Mouse (Mus musculus) erythroblast, embryonic 14.5 days (primary cell): ENCODE results near the gene 3110009E18Rik. TPM values are rescaled to one million over a fixed set of nuclear protein-coding genes. Genes with fewer than 3 reads are reported as not detected.
A peak's percentile ranks its signal among the peaks of the same experiment; 100 is the strongest.

ENCODE experiments used
- H3K27me3 ChIP-seq: 2 replicates; pipeline ENCODE4 v1.6.1; 2012; ENCODE audit warnings: inconsistent platforms; ENCODE audit not compliant: control insufficient read depth
- H3K36me3 ChIP-seq: 2 replicates; pipeline ENCODE4 v1.6.1; 2012; ENCODE audit warnings: mild to moderate bottlenecking, inconsistent platforms; ENCODE audit not compliant: control insufficient read depth
- H3K4me1 ChIP-seq: 2 replicates; pipeline ENCODE4 v1.6.1; 2012; ENCODE audit warnings: inconsistent platforms; ENCODE audit not compliant: control insufficient read depth
- H3K4me3 ChIP-seq: replicated peaks from 2 replicates; pipeline ENCODE3; 2012; ENCODE audit warnings: moderate library complexity, mild to moderate bottlenecking, inconsistent platforms
- H3K9me3 ChIP-seq: 2 replicates; pipeline ENCODE4 v1.6.1; 2012; ENCODE audit warnings: low read length, inconsistent platforms, mixed read lengths; ENCODE audit not compliant: control insufficient read depth
- GATA1 ChIP-seq: IDR thresholded peaks from 2 replicates; pipeline ENCODE4 v1.6.1; 2012; ENCODE audit warnings: low read length, inconsistent platforms, mixed read lengths
- TAL1 ChIP-seq: IDR thresholded peaks from 3 replicates; pipeline ENCODE4 v1.6.1; 2012; ENCODE audit warnings: low read length, inconsistent platforms, mixed read lengths
- polyA plus RNA-seq: library from polyadenylated mRNA; stranded (reverse); fragments of >175 nt; gene quantifications from 2 replicates; pipeline ENCODE4 v1.2.3, GENCODE M21; 2012

3110009E18Rik gene
- polyA plus RNA-seq, 1 experiment: not detected

DNA sequence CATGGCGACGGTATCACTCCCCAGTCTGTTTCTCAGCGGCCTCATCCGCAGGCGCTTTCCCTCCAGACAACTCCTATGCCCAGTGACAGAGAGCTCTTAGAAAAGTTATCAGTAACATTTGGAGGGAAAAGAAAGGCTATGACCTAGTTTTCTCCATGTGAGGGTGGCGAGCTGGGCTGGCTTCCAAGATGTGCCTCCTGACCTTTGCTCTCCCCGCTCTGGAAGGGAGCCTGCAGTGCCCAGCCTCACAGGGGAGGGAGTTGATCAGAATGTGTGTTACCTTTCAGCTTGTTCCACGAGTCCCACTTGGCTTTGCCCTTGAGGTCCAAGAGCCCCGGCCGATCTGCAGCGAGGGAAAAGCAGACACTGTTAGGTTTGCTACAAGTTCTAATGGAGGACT, 4.9 kb upstream of the 3110009E18Rik start:
- Histone ChIP-seq H3K36me3 (peaks cover 44% of the 10 kb centered on the region), H3K9me3 (peaks cover 8% of the 10 kb centered on the region), H3K27me3 (no peaks in the 10 kb centered on the region), H3K4me1 (peaks cover 22% of the 10 kb centered on the region), H3K4me3 (no peak overlapping the region)
- TF ChIP-seq GATA1 (no peak), TAL1 (no peak)

DNA sequence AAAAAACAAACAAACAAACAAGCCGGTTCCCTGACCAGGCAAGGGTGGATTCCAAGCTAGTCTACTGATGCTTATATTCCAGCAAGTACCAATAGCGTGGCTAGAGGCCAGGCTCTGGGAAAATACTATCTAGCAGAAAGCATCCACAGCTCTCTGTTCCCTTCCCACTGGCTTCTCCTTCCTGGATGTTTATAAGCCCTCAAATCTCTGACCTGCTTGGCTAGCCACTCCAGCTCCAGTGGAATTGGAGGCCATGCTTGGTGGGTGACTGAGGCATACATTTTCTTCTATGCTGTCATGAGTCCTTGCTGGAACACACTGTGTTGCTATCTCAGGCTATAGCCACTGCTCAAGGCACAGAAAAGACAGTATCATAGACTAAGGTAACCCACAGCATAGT, 2.1 kb upstream of the 3110009E18Rik start:
- TF ChIP-seq GATA1 (no peak), TAL1 (no peak)
- Histone ChIP-seq H3K36me3 (peaks cover 30% of the 10 kb centered on the region), H3K27me3 (no peaks in the 10 kb centered on the region), H3K4me3 (peak overlapping the region; percentile 8), H3K9me3 (peaks cover 8% of the 10 kb centered on the region), H3K4me1 (peaks cover 41% of the 10 kb centered on the region)

DNA sequence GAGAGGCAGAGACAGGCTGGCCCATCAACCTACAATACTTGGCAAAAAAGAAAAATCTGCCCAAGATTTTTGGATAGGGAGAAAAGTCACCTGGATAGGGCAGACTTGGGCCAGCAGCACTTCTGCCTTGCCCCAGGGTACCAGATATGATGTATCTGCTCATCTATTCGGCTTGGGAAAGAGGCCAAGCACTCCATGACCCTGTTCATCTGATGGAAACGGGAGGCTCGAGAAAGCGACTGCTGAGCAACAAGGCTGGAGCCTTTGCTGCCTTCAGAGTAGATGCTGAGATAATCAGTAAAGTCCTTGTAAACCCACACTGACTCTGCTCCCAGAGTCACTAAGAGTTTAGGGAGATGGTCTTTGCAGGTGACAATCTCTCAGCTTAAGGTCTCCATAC, 1.6 kb upstream of the 3110009E18Rik start:
- peaks cover 5% of the 10 kb centered on the region for H3K9me3 ChIP-seq
- peak overlapping the region; percentile 92 for H3K4me3 ChIP-seq
- no peaks in the 10 kb centered on the region for H3K27me3 ChIP-seq
- peaks cover 41% of the 10 kb centered on the region for H3K4me1 ChIP-seq
- peaks cover 27% of the 10 kb centered on the region for H3K36me3 ChIP-seq
- no peak for TF ChIP-seq TAL1
- TF ChIP-seq GATA1: no peak

DNA sequence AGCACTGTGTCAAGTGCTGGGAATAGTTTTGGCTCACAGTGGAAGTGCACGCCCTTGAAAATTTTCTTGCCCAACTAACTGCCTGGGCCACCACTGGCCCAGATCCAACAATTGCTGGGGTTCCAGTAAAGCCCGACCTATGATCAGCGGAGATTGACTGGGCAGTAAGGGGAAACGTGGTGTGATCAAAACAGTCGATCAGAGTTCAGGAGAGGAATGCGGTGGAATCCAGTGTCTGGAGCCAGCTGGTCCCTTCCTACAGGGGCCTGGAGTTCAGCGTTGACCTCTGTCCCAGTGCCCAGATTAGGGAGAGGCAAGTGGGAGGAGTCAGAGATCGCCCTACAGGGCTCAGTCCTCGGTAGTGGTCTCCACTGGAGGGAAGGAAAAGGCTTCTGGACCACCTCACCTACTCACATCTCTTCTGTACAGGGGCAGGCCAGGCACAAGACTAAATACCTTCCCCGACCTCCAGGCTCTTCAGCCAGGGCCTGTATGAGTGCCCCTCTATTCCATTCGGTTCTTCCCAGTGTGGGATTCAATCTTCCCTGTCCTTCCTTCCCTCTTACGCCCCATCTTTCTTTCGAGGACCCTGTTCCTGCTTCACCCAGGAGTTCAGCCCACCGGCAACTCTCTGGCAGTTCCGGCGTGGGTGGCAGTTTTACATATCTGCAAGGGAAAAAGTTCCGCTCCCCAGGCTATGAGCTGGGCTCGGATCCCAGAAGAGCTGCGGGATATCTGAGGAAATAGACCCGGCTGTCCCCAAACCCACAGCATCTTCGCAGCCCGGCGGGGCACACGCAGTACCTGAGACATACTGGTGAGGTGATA, 632 bp upstream of the 3110009E18Rik start:
- H3K4me3 ChIP-seq: peak overlapping the region; percentile 92
- TF ChIP-seq TAL1: no peak
- no peak for TF ChIP-seq GATA1
- H3K27me3 ChIP-seq: no peaks in the 10 kb centered on the region
- no peaks in the 10 kb centered on the region for H3K9me3 ChIP-seq
- peaks cover 17% of the 10 kb centered on the region for H3K36me3 ChIP-seq
- peaks cover 41% of the 10 kb centered on the region for H3K4me1 ChIP-seq

DNA sequence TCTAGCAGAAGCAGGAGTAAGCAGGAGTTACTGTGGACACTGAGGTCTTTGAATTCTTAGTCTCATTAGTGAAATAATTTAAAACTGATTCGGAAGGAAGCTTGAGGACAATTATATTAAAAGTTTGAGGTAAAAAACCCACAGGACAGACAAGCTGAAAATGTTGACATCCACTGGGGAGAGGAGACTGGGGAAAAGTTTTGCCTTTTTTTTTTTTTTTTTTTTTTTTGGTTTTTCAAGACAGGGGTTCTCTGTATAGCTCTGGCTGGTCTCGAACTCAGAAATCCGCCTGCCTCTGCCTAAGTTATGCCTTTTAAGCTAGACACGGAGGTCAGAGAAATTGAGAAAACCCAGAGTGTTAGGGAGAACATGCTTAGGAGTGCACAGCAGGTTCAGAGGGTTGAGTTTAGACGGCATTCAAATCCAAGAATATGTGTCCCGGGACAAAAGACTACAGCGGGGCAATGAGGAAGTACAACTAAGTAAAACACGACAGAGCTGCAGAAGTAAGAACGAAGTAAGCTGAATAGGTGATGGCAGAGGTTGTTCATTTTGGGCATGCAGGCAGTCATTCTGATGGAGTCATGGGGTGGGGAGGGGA, 1.0 kb downstream of the 3110009E18Rik start:
- TF ChIP-seq GATA1 (no peak), TAL1 (no peak)

DNA sequence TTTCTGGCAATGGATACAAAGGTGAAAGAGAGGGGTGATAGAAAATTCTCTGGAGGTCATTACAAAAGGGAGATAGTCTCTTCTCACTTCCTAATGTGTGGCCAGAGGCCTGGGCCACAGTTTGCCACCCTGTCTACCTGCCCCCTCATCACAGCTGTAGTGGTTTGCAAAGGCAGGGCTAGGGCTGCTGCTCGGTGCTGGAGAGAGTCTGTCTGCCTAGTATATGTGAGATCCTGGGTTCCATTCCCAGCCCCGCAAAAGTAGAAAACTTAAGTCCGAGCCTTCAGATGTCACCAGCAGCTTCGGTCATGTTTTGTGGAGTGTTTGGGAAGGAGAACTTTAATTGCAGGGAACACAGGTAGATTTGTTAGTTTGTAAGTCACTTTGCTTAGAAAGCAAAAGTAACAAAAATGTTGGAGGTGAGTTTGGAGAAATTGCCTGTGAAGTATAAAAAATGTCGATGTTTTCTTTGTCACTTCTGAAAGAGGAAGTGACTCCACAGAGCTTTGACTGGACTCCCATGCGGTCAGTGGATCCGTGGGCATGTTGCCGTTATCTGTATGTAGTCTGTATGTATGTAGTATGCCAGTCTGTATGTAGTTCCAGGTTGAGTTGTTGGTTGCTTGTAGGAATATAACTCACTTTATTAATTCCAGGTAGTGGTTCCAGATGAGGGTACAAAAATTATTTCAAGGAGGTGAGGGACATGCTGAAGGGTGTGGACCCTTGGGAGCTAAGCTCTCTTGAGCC, 1.8 kb downstream of the 3110009E18Rik start:
- Histone ChIP-seq H3K9me3 (no peaks in the 10 kb centered on the region), H3K4me3 (peak overlapping the region; percentile 92), H3K36me3 (peaks cover 8% of the 10 kb centered on the region), H3K4me1 (peaks cover 46% of the 10 kb centered on the region), H3K27me3 (no peaks in the 10 kb centered on the region)
- TF ChIP-seq GATA1 (no peak), TAL1 (no peak)

More for the DNA sequence above, 1.0 kb downstream of the 3110009E18Rik start:
- Histone ChIP-seq H3K4me3 (peak overlapping the region; percentile 92), H3K9me3 (no peaks in the 10 kb centered on the region), H3K27me3 (no peaks in the 10 kb centered on the region), H3K36me3 (peaks cover 8% of the 10 kb centered on the region), H3K4me1 (peaks cover 46% of the 10 kb centered on the region)

DNA sequence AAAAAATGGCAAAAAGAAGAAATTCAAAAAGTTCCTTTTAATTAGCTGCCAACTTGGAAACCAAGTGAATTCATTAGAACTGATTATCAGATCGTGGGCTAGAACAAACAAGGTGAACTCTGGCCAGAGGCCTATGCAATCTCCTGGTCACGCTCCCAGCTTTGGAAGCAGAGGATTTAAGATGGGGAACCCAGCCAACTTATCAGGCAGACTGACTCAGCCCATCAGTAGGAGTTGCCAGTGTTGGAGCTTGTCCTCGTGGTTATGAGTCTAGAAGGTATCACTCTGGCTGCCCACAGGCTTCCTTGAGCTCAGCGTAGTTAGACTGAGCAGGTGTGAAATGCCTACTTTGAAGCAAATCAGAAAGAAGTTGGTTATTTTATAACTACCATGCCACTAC, 3.9 kb downstream of the 3110009E18Rik start:
- H3K36me3 ChIP-seq: no peaks in the 10 kb centered on the region; the same call in 1 of the 2 replicates
- H3K9me3 ChIP-seq: no peaks in the 10 kb centered on the region
- peaks cover 35% of the 10 kb centered on the region for H3K4me1 ChIP-seq
- H3K27me3 ChIP-seq: no peaks in the 10 kb centered on the region
- TF ChIP-seq GATA1: no peak
- TF ChIP-seq TAL1: no peak
- no peak overlapping the region for H3K4me3 ChIP-seq

DNA sequence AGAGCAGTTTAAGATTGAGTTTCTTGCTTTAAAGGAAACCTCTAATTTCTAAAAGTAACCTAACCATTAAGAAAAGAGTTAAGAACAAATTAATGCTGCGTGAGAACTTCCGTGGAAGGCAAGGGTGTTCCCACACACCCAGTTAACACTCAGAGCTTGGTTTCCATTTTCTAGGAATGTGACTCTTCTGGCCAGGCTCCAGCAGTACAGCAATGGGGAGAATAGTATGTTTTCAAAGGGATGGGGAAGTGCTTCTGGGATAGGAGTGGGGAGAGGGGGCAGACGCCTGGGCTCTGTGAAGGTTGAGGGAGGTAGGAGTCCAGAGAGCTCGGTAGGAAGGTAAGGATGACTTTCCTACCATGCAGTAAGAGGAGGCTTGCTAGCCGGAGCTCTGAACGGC, 4.5 kb downstream of the 3110009E18Rik start:
- TF ChIP-seq GATA1: no peak
- TF ChIP-seq TAL1: no peak
- H3K36me3 ChIP-seq: no peaks in the 10 kb centered on the region; the same call in 1 of the 2 replicates
- peaks cover 29% of the 10 kb centered on the region for H3K4me1 ChIP-seq
- H3K4me3 ChIP-seq: no peak overlapping the region
- H3K9me3 ChIP-seq: no peaks in the 10 kb centered on the region
- no peaks in the 10 kb centered on the region for H3K27me3 ChIP-seq

DNA sequence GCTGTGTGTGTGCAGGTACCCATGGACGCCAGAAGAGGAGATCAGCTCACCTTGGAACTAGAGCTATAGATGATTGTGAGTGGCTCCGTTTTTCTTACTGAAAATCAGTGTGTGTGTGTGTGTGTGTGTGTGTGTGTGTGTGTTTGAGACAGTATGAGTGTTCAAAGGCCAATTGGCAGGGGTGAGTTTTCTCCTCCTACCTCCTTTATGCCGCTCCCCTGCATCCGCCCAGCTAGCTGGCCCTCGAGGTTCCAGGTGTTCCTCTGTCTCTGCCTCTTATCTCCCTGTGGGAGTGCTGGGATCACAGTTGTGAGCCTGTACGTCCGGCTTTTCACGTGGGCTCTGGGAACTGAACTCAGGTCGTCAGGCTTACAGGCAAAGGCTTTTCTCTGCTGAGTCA, 5.3 kb downstream of the 3110009E18Rik start:
- TF ChIP-seq TAL1 (no peak), GATA1 (no peak)
- Histone ChIP-seq H3K9me3 (no peaks in the 10 kb centered on the region), H3K4me1 (peaks cover 25% of the 10 kb centered on the region), H3K27me3 (no peaks in the 10 kb centered on the region), H3K4me3 (no peak overlapping the region), H3K36me3 (no peaks in the 10 kb centered on the region; the same call in 1 of the 2 replicates)
